Mouse (Mus musculus) 3134 (cell line): ENCODE data around the gene Traf5.

ENCODE experiments used
- DNase-seq: peaks from one replicate; pipeline ENCODE4 v3.0.0-alpha.2; 2011; ENCODE audit warnings: low spot score; ENCODE audit not compliant: insufficient read length; ENCODE audit errors: extremely low read depth

Gene Traf5

GRCm38 (mm10) chr1:192091806-192092772 is at the start of gene Traf5:
TSS of gene Traf5 (minus strand) at chr1:192092559.
- peak; percentile 97 for DNase-seq

GRCm38 (mm10) chr1:192140313-192140712 is 48.0 kb upstream of the Traf5 start:
- DNase-seq = no peak

GRCm38 (mm10) chr1:192137926-192138910 is 45.9 kb upstream of the Traf5 start, which contains the start of gene Rcor3:
TSS of gene Rcor3 (minus strand) at chr1:192138062.
- DNase-seq = peak; percentile 82

- no peak for DNase-seq
Measured at GRCm38 (mm10) chr1:192137291-192137925, 45.0 kb upstream of the Traf5 start.

- peak; percentile 92 for DNase-seq
Measured at GRCm38 (mm10) chr1:192136561-192137290, 44.4 kb upstream of the Traf5 start.

GRCm38 (mm10) chr1:192130202-192130601 is 37.8 kb upstream of the Traf5 start:
- DNase-seq = no peak

GRCm38 (mm10) chr1:192128343-192128742 is 36.0 kb upstream of the Traf5 start:
- DNase-seq = no peak

GRCm38 (mm10) chr1:192125761-192126160 is 33.4 kb upstream of the Traf5 start:
- DNase-seq = no peak

- no peak for DNase-seq
Measured at GRCm38 (mm10) chr1:192116262-192116661, 23.9 kb upstream of the Traf5 start.

- DNase-seq = no peak
Measured at GRCm38 (mm10) chr1:192115378-192115777, 23.0 kb upstream of the Traf5 start.

- DNase-seq = no peak
Measured at GRCm38 (mm10) chr1:192109169-192109568, 16.8 kb upstream of the Traf5 start.

GRCm38 (mm10) chr1:192107352-192107751 is 15.0 kb upstream of the Traf5 start:
- DNase-seq = no peak

- DNase-seq = no peak
Measured at GRCm38 (mm10) chr1:192105902-192106389, 13.6 kb upstream of the Traf5 start.

- DNase-seq = no peak
Measured at GRCm38 (mm10) chr1:192104021-192104420, 11.7 kb upstream of the Traf5 start.

GRCm38 (mm10) chr1:192103176-192103575 is 10.8 kb upstream of the Traf5 start:
- no peak for DNase-seq

- DNase-seq = no peak
Measured at GRCm38 (mm10) chr1:192101359-192101758, 9.0 kb upstream of the Traf5 start.

GRCm38 (mm10) chr1:192100742-192101141 is 8.4 kb upstream of the Traf5 start:
- no peak for DNase-seq

- DNase-seq = no peak
Measured at GRCm38 (mm10) chr1:192095626-192096025, 3.3 kb upstream of the Traf5 start.

- DNase-seq = peak; percentile 40
Measured at GRCm38 (mm10) chr1:192094451-192095170, 2.3 kb upstream of the Traf5 start.
